Mouse (Mus musculus): ENCODE measurements around the gene Foxp1. TPM values are rescaled to one million over a fixed set of nuclear protein-coding genes. Genes with fewer than 3 reads are reported as not detected.

The Foxp1 gene
- total and polyA plus RNA-seq, 2 experiments from 2014 or later = 112 to 167 TPM

GRCm38 (mm10) chr6:99272174-99272573, 250.3 kb downstream of the Foxp1 start:
- no peak for DNase-seq
- Histone ChIP-seq H3K36me3 (ENCODE audit: insufficient read depth) (no peaks in the 10 kb centered on the region), H3K4me2 (ENCODE audit: low read depth) (no peak overlapping the region), H3K27me3 (ENCODE audit: insufficient read depth, low read length) (no peaks in the 10 kb centered on the region), H3K9ac (no peak overlapping the region), H3K9me3 (ENCODE audit: low read length) (no peaks in the 10 kb centered on the region), H3K4me3 (ENCODE audit: low read depth, low read length) (no peak overlapping the region), H3K4me1 (ENCODE audit: insufficient read depth) (peaks cover 9% of the 10 kb centered on the region; the same call in 1 of the 2 replicates), H3K27ac (ENCODE audit: low read depth, low read length) (no peak overlapping the region)
- no peak for ATAC-seq
- WGBS = 84% methylated on average over 3 of the region's 3 CpGs
- TF ChIP-seq CTCF (IDR thresholded peaks at IDR 0.05; ENCODE audit: low read depth) = no peak

GRCm38 (mm10) chr6:99271741-99272140, 250.8 kb downstream of the Foxp1 start:
- DNase-seq (no peak), ATAC-seq (no peak)
- Histone ChIP-seq H3K4me3 (ENCODE audit: low read depth, low read length) (no peak overlapping the region), H3K27ac (ENCODE audit: low read depth, low read length) (no peak overlapping the region), H3K36me3 (ENCODE audit: insufficient read depth) (no peaks in the 10 kb centered on the region), H3K9me3 (ENCODE audit: low read length) (no peaks in the 10 kb centered on the region), H3K9ac (no peak overlapping the region), H3K27me3 (ENCODE audit: insufficient read depth, low read length) (no peaks in the 10 kb centered on the region), H3K4me1 (ENCODE audit: insufficient read depth) (peaks cover 9% of the 10 kb centered on the region; the same call in 1 of the 2 replicates), H3K4me2 (ENCODE audit: low read depth) (no peak overlapping the region)
- WGBS = 88% methylated on average over 7 of the region's 7 CpGs
- TF ChIP-seq CTCF (IDR thresholded peaks at IDR 0.05; ENCODE audit: low read depth) = no peak

- no peaks in the 10 kb centered on the region for H3K27me3 ChIP-seq (ENCODE audit: insufficient read depth, low read length)
- H3K36me3 ChIP-seq (ENCODE audit: insufficient read depth) = no peaks in the 10 kb centered on the region
- no peak overlapping the region for H3K9ac ChIP-seq
- ATAC-seq (no peak), DNase-seq (no peak)
- H3K4me3 ChIP-seq (ENCODE audit: low read depth, low read length) = no peak overlapping the region
- H3K4me2 ChIP-seq (ENCODE audit: low read depth) = no peak overlapping the region
- H3K27ac ChIP-seq (ENCODE audit: low read depth, low read length) = no peak overlapping the region
- no peaks in the 10 kb centered on the region for H3K9me3 ChIP-seq (ENCODE audit: low read length)
- WGBS = 67% methylated on average over 6 of the region's 6 CpGs
- TF ChIP-seq CTCF (IDR thresholded peaks at IDR 0.05; ENCODE audit: low read depth) = no peak
- peaks cover 16% of the 10 kb centered on the region; the same call in 1 of the 2 replicates for H3K4me1 ChIP-seq (ENCODE audit: insufficient read depth)
These were observed 252.6 kb downstream of the Foxp1 start for GRCm38 (mm10) chr6:99269921-99270320.

GRCm38 (mm10) chr6:99268171-99269061, 254.1 kb downstream of the Foxp1 start:
- H3K4me3 ChIP-seq (ENCODE audit: low read depth, low read length) = no peak overlapping the region
- WGBS = 29% methylated on average over 20 of the region's 20 CpGs
- H3K4me1 ChIP-seq (ENCODE audit: insufficient read depth) = peaks cover 16% of the 10 kb centered on the region; the same call in 1 of the 2 replicates
- H3K27ac ChIP-seq (ENCODE audit: low read depth, low read length) = peak overlapping the region; percentile 45; the same call in 1 of the 2 replicates
- no peaks in the 10 kb centered on the region for H3K36me3 ChIP-seq (ENCODE audit: insufficient read depth)
- no peaks in the 10 kb centered on the region for H3K27me3 ChIP-seq (ENCODE audit: insufficient read depth, low read length)
- H3K4me2 ChIP-seq (ENCODE audit: low read depth) = peak overlapping the region; percentile 8; the same call in 1 of the 2 replicates
- TF ChIP-seq CTCF (IDR thresholded peaks at IDR 0.05; ENCODE audit: low read depth) = no peak
- no peaks in the 10 kb centered on the region for H3K9me3 ChIP-seq (ENCODE audit: low read length)
- DNase-seq = peak; percentile 16
- 0 out of 2 replicates have a peak, but pooled peaks have one; percentile 21 for ATAC-seq
- H3K9ac ChIP-seq = 0 out of 2 replicates have a peak overlapping the region, but pooled peaks have one; percentile 14

GRCm38 (mm10) chr6:99265945-99266656, 256.4 kb downstream of the Foxp1 start:
- Histone ChIP-seq H3K9me3 (ENCODE audit: low read length) (no peaks in the 10 kb centered on the region), H3K27me3 (ENCODE audit: insufficient read depth, low read length) (no peaks in the 10 kb centered on the region), H3K36me3 (ENCODE audit: insufficient read depth) (no peaks in the 10 kb centered on the region), H3K4me1 (ENCODE audit: insufficient read depth) (peaks cover 16% of the 10 kb centered on the region; the same call in 1 of the 2 replicates), H3K4me3 (ENCODE audit: low read depth, low read length) (no peak overlapping the region), H3K4me2 (ENCODE audit: low read depth) (peak overlapping the region; percentile 20), H3K27ac (ENCODE audit: low read depth, low read length) (peak overlapping the region; percentile 73), H3K9ac (peak overlapping the region; percentile 25; the same call in 1 of the 2 replicates)
- ATAC-seq (no peak), DNase-seq (peak; percentile 35)
- 16% methylated on average over 13 of the region's 13 CpGs for WGBS
- no peak for TF ChIP-seq CTCF (IDR thresholded peaks at IDR 0.05; ENCODE audit: low read depth)

- Histone ChIP-seq H3K4me3 (ENCODE audit: low read depth, low read length) (no peak overlapping the region), H3K4me2 (ENCODE audit: low read depth) (peak overlapping the region; percentile 20), H3K27me3 (ENCODE audit: insufficient read depth, low read length) (no peaks in the 10 kb centered on the region), H3K36me3 (ENCODE audit: insufficient read depth) (no peaks in the 10 kb centered on the region), H3K4me1 (ENCODE audit: insufficient read depth) (peaks cover 16% of the 10 kb centered on the region; the same call in 1 of the 2 replicates), H3K9me3 (ENCODE audit: low read length) (no peaks in the 10 kb centered on the region), H3K9ac (no peak overlapping the region), H3K27ac (ENCODE audit: low read depth, low read length) (peak overlapping the region; percentile 73)
- peak; percentile 59 for TF ChIP-seq CTCF (IDR thresholded peaks at IDR 0.05; ENCODE audit: low read depth)
- 27% methylated on average over 4 of the region's 4 CpGs for WGBS
- ATAC-seq = peak; percentile 72; the same call in 1 of the 2 replicates
- peak; percentile 67 for DNase-seq
These were observed 257.3 kb downstream of the Foxp1 start for GRCm38 (mm10) chr6:99265173-99265572.
